Mouse (Mus musculus) activated CD4-positive, CD25-positive, alpha-beta regulatory T cell, adult 4 months (primary cell): ENCODE measurements at regions not wholly inside any gene's neighbourhood (a gene's known extent, or its start where the extent isn't known, plus 50 kb on each side); places are given as distances from the start of the nearest gene placed in this dataset.

Experiments
- ATAC-seq: one replicate; pipeline ENCODE4 v1.8.0; 2017

DNA sequence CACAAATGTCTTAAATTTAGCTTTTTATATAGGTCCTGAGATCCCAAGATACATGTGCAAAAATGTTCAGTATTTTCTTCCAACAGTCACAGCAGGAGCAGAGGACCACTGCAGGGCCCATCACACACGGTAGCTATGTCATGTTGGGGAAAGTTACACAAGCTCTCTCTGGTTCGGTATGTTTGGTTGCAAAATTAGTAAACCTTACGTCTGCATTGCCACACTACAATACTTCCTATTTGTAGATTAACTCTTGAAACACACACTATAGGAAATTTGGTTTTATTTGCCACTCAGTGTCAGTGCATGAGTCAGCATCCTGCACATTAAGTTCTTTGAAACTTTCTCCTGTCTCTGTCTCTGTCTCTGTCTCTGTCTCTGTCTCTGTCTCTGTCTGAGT is 82.0 kb downstream of the Cth start:
- no peak for ATAC-seq

- ATAC-seq: no peak
Measured at GRCm38 (mm10) chr3:157841164-157841719, 83.6 kb downstream of the Cth start.

DNA sequence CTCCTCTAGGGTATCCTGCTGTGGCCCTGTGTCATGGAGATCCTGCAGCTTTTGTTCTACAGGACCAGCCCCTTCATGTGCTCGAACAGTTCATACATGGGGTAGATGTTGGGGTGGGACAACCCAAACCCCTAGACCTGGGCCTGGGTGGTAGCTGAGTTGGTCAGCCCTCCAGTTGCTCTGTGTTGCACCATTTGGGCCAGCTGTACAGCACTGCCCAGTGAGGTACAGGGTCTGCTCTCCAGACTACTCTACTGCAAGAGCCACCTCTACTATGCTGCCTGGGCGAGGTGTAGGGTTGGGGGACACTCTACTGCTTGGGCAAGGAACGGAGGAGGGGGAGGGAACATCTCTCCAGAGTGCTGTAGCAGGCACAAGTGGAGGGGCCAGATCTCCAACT is 120.6 kb downstream of the Cth start:
- ATAC-seq: no peak

- ATAC-seq: no peak
Measured at GRCm38 (mm10) chr3:157803356-157803755, 121.5 kb downstream of the Cth start.

DNA sequence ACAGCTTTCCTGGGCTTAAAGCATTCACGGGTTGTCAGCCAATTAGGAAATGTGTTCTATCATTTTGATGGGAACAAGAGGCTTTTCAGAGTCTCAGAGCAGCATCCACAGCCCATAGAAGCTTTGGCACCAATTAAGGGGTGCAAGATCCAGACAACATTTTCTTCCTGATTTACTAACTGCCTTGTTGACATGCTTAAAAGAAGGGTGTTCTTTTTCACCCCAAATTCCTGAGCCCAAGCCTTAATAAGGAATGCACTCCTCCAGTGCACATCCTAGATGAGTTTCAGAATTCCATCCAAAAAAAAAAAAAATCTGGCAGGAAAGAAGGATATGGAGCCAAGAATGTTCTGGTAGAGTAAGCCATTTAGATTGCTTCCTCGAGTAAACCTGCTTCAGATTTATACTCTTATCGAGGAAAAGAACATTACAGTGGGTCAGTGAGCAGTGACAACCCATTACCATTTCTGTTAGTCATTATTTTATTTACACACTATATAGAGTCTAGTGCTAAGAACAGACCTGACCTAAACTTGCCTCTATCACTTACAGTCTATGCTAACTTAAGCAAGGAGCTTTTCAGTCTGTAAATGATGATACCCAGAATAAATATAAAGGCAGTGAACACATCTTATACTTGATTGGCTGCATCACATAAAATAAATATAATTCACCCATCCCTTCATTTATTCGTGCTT is 137.2 kb downstream of the Cth start:
- no peak for ATAC-seq

DNA sequence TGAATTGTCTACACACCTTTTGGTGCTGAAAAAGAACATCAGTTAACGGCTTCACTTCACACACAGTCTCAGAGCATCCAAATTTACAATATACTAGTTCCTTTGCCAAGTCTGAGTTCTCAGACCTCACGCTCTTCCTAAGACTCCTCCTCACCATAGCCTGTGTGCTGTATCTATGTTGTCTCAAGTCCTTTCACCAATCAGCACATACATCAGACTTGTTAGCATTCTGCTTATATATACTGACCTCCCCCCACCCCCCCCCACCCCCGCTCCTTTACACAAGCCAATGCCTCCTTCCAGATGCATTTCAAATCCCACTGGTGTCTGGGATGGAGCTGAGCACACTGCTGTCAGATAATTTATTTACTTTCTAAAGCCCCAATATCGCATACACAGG is 143.8 kb downstream of the Cth start:
- no peak for ATAC-seq

- no peak for ATAC-seq
Measured at GRCm38 (mm10) chr3:157777779-157778178, 147.1 kb downstream of the Cth start.

GRCm38 (mm10) chr3:157763487-157764199 is 161.2 kb downstream of the Cth start:
- no peak for ATAC-seq

DNA sequence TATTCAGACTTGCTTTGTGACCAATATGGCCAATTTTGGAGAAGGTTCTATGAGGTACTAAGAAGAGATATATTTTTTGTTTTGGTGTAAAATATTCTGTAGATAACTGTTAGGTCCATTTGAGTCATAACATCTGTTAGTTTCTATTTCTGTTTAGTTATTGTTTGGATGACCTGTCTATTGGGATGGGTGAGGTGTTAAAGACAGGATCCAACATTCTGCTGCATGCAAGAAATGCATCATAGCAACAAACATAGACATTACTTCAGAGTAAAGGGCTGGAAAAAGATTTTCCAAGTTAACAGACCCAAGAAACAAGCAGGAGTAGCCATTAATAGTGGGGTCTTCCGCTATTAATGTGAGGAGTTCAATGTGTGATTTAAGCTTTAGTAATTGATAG is 165.0 kb downstream of the Cth start:
- no peak for ATAC-seq

- ATAC-seq: no peak
Measured at GRCm38 (mm10) chr3:157754826-157755225, 170.1 kb downstream of the Cth start.

GRCm38 (mm10) chr3:157750266-157750665 is 174.6 kb downstream of the Cth start:
- no peak for ATAC-seq

GRCm38 (mm10) chr3:157748395-157749037 is 176.4 kb downstream of the Cth start:
- ATAC-seq: no peak

- ATAC-seq: no peak
Measured at GRCm38 (mm10) chr3:157743000-157743399, 176.3 kb downstream of the Ptger3 start.

DNA sequence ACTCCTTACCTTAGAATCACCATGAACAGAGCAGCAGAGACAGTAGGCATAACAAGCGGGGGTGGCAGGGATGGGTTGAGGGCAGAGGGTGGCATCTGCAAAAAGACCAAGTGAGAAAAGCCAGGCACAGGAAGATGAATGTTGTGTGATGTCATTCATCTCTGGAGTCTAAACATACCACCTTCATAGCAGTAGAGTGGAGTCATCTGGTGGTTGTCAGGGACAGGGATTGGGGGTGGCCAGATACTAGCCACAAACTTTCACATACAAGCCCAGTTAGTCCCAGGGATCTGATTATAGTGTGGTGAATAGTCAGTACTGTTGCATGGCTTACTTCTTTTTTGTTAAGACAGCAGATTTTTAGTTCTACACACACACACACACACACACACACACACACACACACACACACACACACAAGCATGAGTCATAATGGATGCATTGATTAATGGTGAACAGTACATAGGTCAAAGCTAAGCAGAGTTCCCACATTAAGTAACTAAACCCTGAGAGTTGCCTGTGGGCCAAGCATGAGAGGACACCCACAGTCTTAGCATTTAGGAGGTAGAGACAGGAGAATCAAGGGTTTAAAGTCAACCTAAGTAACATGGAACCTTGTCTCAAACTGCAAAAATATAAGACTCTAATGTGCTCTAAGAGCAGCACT is 173.1 kb downstream of the Ptger3 start:
- ATAC-seq: no peak

DNA sequence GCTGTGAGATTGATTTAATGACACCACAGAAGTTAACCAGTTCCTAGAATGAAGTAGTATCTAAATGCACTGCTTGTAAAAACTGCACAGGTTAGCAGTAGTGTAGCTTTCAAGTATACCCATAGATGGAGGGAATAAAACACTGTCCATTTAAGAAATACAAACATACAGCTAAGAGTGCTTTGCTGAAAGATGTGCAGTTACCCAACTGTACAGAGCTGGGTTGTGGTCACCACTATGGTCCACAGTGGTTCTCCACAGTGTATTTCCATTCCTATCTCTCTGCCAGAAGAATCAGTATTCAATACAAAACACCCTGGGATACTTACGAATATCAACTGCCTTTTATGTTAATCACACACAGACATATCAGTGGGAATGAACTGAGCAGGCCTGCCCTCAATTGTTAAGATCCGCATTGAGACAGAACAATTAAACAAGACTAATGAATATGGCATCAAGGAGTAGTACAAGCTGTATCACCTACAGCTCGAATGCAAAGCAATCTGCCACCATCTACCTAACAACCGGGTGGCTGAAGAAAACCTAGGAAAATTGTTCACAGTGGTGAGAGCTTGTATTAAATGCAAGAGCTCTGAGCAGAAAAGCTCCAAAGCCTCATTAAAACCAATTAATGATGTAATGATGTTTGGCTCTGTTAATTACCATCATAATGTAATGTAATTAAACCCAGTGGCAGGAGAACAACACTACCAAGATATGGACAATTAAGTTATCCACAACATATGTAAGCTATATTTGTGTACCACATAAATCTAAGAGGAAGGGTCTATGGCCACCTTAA is 165.6 kb downstream of the Ptger3 start:
- ATAC-seq: no peak

DNA sequence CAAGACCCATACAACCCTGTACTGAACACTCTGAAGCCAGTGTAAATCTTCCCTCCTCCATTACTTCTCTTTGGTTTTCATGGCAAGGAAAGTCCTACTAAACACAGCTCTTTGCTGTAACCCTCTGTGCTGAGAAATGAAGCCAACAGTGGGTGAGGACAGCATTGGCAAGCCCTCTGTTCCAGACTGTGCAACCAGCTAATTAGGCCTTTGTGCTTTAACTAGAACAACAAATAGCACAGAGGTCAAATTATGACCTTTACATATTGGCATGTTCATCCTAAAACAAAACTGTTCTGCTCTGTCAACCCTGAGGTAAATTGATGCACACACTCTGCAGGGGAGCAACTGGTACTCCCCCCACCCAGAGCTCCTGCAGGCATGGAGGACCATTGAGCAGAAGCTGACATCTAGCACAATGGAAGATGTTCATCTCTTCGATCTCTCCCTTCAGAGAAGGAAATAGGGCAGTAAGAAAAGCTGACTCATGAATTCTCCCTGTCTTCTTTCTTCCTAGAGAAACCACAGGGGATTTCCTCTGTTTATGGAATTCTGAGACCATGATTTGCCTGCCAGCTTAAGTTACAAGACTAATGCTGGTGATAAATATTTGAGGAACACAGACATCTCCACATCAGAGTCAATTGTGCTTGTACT is 163.1 kb downstream of the Ptger3 start:
- no peak for ATAC-seq

DNA sequence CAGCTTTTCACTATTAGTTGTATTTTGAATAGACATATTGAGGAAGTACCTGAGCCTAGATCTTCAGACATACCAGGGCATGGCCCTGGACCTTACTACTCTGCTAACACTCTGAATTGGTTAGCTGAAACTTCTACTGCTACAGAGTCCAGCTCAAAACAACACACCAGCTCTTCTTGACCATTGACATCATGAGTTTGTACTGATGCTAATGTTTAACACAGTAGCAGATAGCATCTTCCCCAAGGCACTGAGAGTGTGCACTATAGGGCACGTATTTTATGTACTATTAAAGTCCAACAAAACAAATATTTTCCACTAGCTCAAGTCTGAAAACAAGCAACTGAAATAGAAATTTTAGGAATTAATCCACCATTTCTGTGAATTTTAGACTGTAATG is 157.8 kb downstream of the Ptger3 start:
- ATAC-seq: no peak

- ATAC-seq: no peak
Measured at GRCm38 (mm10) chr3:157723184-157723583, 156.5 kb downstream of the Ptger3 start.

DNA sequence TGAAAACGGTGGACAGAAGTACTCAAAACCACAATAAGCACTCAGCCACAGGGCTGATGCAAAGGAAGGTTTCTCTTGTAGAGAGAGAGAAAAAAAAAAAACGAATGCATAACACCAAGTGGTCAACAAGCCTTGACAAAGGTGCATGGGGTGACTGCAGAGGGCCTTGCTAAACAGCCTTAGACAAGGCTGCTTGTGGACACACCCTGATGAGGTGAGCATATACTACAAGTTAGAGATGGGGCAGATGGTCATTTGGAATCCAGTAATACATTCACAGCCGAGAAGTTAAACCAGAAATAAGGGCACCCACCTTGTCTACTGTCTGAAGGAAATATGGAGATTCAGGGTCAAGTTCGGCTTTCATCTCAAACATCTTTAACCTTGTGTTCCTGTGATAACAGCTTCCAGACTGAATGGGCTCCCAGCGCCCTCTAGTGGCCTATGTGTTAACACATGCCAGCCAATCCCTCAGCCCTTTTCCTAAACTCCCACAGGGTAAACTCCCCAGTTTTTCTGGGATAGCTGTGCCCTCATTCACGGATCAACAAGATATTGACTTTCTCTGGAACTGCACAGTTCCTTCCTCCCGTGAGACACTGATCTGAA is 150.7 kb downstream of the Ptger3 start:
- ATAC-seq: peak; percentile 63

GRCm38 (mm10) chr3:157714023-157714422 is 147.3 kb downstream of the Ptger3 start:
- no peak for ATAC-seq

DNA sequence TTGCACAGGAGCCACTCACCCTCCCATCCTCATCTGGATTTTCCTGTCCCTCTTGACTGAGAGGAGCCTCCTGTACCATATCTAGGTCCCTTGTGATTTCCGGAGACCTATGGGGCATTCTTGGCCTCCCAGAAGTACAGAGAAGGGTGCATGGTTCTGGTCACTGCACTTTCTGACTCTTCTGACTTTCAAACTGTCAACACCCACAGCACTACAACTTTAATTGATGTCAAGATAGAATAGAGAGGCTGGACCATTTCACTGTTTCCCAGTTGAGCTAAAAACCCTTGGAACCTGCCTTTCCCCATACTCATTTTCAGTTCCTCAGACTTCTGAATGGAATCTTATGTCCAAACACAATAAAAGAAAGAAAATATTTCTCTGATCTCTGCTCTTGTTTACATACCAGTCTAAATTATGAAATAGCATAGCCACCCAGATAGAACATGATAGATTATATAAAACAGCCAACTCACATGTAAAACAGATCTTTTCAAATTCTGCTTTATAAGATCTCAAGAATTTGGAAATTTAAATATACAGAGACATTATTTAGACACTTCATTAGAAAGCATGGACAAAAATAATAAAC is 144.2 kb downstream of the Ptger3 start:
- ATAC-seq: no peak
